Mouse (Mus musculus) liver, postnatal 0 days (tissue): Measurements from ENCODE around the gene Slc26a3. TPM values are rescaled to one million over a fixed set of nuclear protein-coding genes. Genes with fewer than 3 reads are reported as not detected.

Source experiments
- ATAC-seq: fragments of 200-750 bp; cut with Nextera tagmentation; 2 replicates; pipeline ENCODE4 v1.8.0; 2017; ENCODE audit warnings: mild to moderate bottlenecking, moderate library complexity
- DNase-seq: peaks from one replicate; pipeline ENCODE4 v3.0.0-alpha.2; 2016
- H3K27ac ChIP-seq: fragments of 300-500 bp; sonication (generic); 2 replicates; pipeline ENCODE4 v1.5.1; 2014; ENCODE audit warnings: antibody characterized with exemption, moderate library complexity, mild to moderate bottlenecking, low read depth
- H3K27me3 ChIP-seq: fragments of 300-500 bp; sonication (generic); 2 replicates; pipeline ENCODE4 v1.6.1; 2014; ENCODE audit warnings: low read length, control low read depth, mixed read lengths; ENCODE audit not compliant: insufficient read depth
- H3K36me3 ChIP-seq: fragments of 300-500 bp; sonication (generic); replicated peaks from 2 replicates; pipeline ENCODE4 v1.6.1; 2014; ENCODE audit warnings: mild to moderate bottlenecking, control low read depth, low read length, moderate library complexity, mixed read lengths; ENCODE audit not compliant: insufficient read depth
- H3K4me1 ChIP-seq: fragments of 300-500 bp; sonication (generic); 2 replicates; pipeline ENCODE4 v1.6.1; 2014; ENCODE audit warnings: antibody characterized with exemption, mild to moderate bottlenecking, control low read depth; ENCODE audit not compliant: insufficient read depth
- H3K4me2 ChIP-seq: fragments of 300-500 bp; sonication (generic); 2 replicates; pipeline ENCODE4 v1.6.1; 2014; ENCODE audit warnings: low read depth, mild to moderate bottlenecking, low read length, moderate library complexity, mixed read lengths
- H3K4me3 ChIP-seq: fragments of 300-500 bp; sonication (generic); 2 replicates; pipeline ENCODE4 v1.5.1; 2014; ENCODE audit warnings: low read depth, low read length
- H3K9ac ChIP-seq: fragments of 300-500 bp; sonication (generic); replicated peaks from 2 replicates; pipeline ENCODE4 v1.6.1; 2014; ENCODE audit warnings: mild to moderate bottlenecking, moderate library complexity
- H3K9me3 ChIP-seq: fragments of 300-500 bp; sonication (generic); 2 replicates; pipeline ENCODE4 v1.6.1; 2016; ENCODE audit warnings: mild to moderate bottlenecking, control low read depth, low read length, mixed read lengths
- CTCF ChIP-seq: sonication (generic); IDR thresholded peaks from 2 replicates; pipeline ENCODE4 v1.5.1; 2016; ENCODE audit warnings: antibody characterized with exemption, low read depth
- EP300 ChIP-seq: IDR thresholded peaks from 2 replicates; pipeline ENCODE4 v1.6.1; 2016; ENCODE audit warnings: antibody characterized with exemption, low read depth, mild to moderate bottlenecking
- WGBS: fragments of 180-500 bp; shearing (Covaris S2); extraction: QIAGEN DNeasy Blood & Tissue Kit; methylation state at CpG from one replicate; pipeline ENCODE4 v1.1.7; 2014; ENCODE audit not compliant: insufficient replicate concordance; 5-methylcytosine and 5-hydroxymethylcytosine counted together
- polyA plus RNA-seq: library from polyadenylated mRNA; unstranded; fragments of >200 nt; fragmentation: Nextera tagmentation; extraction: Ambion mirVana; gene quantifications from 2 replicates; pipeline ENCODE4 v1.2.1, GENCODE M21; 2015

Gene Slc26a3
- polyA plus RNA-seq, 1 experiment from 2014 or later = 0.09 TPM

DNA sequence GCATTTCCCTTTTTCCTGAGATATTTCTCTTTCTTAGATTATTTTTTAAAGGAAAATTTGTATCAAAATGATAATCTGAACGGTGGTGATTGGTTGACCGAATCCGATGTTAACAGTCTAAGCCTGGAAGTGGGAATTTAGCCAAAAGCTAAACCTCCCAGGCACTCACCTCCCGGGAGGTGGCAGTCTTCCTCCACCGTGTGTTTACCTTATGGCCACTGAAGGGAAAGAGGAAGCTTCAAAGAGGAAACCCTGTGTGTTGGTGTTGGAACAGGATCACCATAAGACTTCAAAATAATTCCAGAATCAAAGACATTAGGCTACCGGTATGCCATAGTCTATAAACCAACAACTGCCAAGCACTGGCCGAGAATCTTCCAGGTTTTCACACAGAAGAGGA lies 21.0 kb upstream of the Slc26a3 start:
- H3K4me3 ChIP-seq = no peak overlapping the region
- no peak overlapping the region for H3K4me2 ChIP-seq
- H3K9me3 ChIP-seq = no peaks in the 10 kb centered on the region
- H3K4me1 ChIP-seq = no peaks in the 10 kb centered on the region
- DNase-seq (no peak), ATAC-seq (no peak)
- no peaks in the 10 kb centered on the region for H3K36me3 ChIP-seq
- H3K27me3 ChIP-seq = no peaks in the 10 kb centered on the region
- no peak overlapping the region for H3K27ac ChIP-seq
- 0 out of 2 replicates have a peak, but pooled peaks have one; percentile 7 for TF ChIP-seq CTCF
- TF ChIP-seq EP300 = no peak
- WGBS = 68% methylated on average over 7 of the region's 7 CpGs
- no peak overlapping the region for H3K9ac ChIP-seq

GRCm38 (mm10) chr12:31374603-31375282 lies 15.9 kb upstream of the Slc26a3 start:
- H3K27me3 ChIP-seq = no peaks in the 10 kb centered on the region
- TF ChIP-seq CTCF = peak; percentile 81
- TF ChIP-seq EP300 = no peak
- WGBS = 36% methylated on average over 9 of the region's 9 CpGs
- H3K4me2 ChIP-seq = no peak overlapping the region
- H3K4me1 ChIP-seq = 0 out of 2 replicates have a peak, but pooled peaks cover 6% of the 10 kb centered on the region
- no peaks in the 10 kb centered on the region for H3K36me3 ChIP-seq
- DNase-seq (peak; percentile 64), ATAC-seq (peak; percentile 51)
- H3K27ac ChIP-seq = no peak overlapping the region
- no peak overlapping the region for H3K9ac ChIP-seq
- H3K4me3 ChIP-seq = no peak overlapping the region
- H3K9me3 ChIP-seq = no peaks in the 10 kb centered on the region

DNA sequence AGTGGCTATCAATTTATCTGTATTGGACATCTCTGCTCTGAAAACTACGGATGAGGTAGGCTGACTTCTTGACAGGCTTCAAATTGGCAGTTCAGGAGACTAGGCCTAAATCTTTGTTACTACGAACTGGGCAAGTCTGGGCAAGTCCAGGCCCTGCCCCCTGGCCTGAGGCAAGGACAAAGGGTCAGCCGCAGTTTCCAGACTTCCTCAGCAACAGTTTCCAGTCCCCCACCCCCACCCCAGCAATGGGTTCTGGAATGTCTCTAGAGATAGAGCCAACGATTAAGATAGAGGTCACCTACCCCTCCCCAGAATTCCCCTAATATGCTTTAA lies 15.4 kb upstream of the Slc26a3 start:
- Histone ChIP-seq H3K4me3 (no peak overlapping the region), H3K9ac (no peak overlapping the region), H3K36me3 (no peaks in the 10 kb centered on the region), H3K4me2 (no peak overlapping the region), H3K4me1 (0 out of 2 replicates have a peak, but pooled peaks cover 6% of the 10 kb centered on the region), H3K27me3 (no peaks in the 10 kb centered on the region), H3K9me3 (no peaks in the 10 kb centered on the region), H3K27ac (no peak overlapping the region)
- TF ChIP-seq EP300 (no peak), CTCF (no peak)
- DNase-seq (no peak), ATAC-seq (no peak)
- 67% methylated on average over 4 of the region's 4 CpGs for WGBS

GRCm38 (mm10) chr12:31376326-31376950 lies 14.2 kb upstream of the Slc26a3 start:
- peak overlapping the region; percentile 24; the same call in 1 of the 2 replicates for H3K4me2 ChIP-seq
- no peak overlapping the region for H3K9ac ChIP-seq
- no peaks in the 10 kb centered on the region for H3K36me3 ChIP-seq
- H3K4me3 ChIP-seq = no peak overlapping the region
- ATAC-seq (no peak), DNase-seq (peak; percentile 15)
- no peak overlapping the region for H3K27ac ChIP-seq
- 13% methylated on average over 13 of the region's 13 CpGs for WGBS
- TF ChIP-seq CTCF (peak; percentile 44), EP300 (no peak)
- no peaks in the 10 kb centered on the region for H3K27me3 ChIP-seq
- H3K4me1 ChIP-seq = 0 out of 2 replicates have a peak, but pooled peaks cover 6% of the 10 kb centered on the region
- no peaks in the 10 kb centered on the region for H3K9me3 ChIP-seq

DNA sequence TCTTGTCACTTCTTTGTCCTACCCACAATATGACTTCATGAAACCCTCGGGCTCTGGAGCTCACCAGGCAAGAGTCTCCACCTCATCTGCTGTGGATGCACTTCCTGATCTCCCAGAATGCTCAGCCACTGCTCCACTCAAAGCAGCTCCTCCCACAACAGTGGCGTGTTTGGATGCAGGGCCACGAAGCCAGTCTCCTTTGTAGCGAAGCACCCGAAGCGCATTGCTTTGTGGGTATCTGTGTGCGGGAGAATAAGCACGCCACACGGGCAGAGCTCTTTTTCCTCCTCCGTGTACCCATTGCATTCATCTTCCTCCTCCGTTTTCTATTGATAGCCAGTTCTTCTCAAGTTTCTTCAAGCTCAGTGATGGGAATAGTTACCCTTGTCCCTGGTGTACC lies 13.4 kb upstream of the Slc26a3 start:
- WGBS = 67% methylated on average over 11 of the region's 11 CpGs
- no peak for ATAC-seq
- no peak overlapping the region for H3K27ac ChIP-seq
- H3K4me1 ChIP-seq = 0 out of 2 replicates have a peak, but pooled peaks cover 6% of the 10 kb centered on the region
- no peak overlapping the region for H3K4me2 ChIP-seq
- H3K36me3 ChIP-seq = no peaks in the 10 kb centered on the region
- H3K9ac ChIP-seq = no peak overlapping the region
- no peaks in the 10 kb centered on the region for H3K27me3 ChIP-seq
- no peak for DNase-seq
- H3K9me3 ChIP-seq = no peaks in the 10 kb centered on the region
- TF ChIP-seq CTCF (no peak), EP300 (no peak)
- H3K4me3 ChIP-seq = no peak overlapping the region

DNA sequence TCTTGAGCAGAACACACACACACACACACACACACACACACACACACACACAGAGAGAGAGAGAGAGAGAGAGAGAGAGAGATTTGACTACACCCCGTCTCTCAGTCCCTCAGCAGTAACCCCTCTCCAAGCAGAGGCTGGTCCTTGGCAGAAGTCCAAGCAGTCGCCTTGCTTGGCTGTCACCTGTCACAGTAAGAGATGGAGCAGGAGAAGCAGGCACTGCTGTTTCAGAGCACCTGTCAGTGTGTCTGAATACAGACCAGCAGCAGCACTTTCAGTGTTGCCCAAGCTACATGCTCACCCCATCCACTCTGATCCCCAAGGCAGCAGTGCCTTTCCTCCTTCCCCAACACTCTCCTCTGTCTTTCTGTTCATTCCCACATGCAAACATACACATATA lies 9.8 kb upstream of the Slc26a3 start:
- no peak for DNase-seq
- whole genome bisulfite sequencing = 23% methylated on average over 2 of the region's 2 CpGs
- no peak overlapping the region for H3K4me3 ChIP-seq

More for the DNA sequence above, 9.8 kb upstream of the Slc26a3 start:
- H3K4me1 ChIP-seq = 0 out of 2 replicates have a peak, but pooled peaks cover 4% of the 10 kb centered on the region
- H3K4me2 ChIP-seq = no peak overlapping the region
- H3K27me3 ChIP-seq = no peaks in the 10 kb centered on the region
- H3K9me3 ChIP-seq = no peaks in the 10 kb centered on the region
- H3K27ac ChIP-seq = no peak overlapping the region
- no peak overlapping the region for H3K9ac ChIP-seq
- no peak for ATAC-seq
- TF ChIP-seq EP300 (no peak), CTCF (no peak)
- H3K36me3 ChIP-seq = no peaks in the 10 kb centered on the region
